Mouse (Mus musculus): ENCODE results near the gene Akt3. TPM values are rescaled to one million over a fixed set of nuclear protein-coding genes. Genes with fewer than 3 reads are reported as not detected.
A peak's percentile ranks its signal among the peaks of the same experiment; 100 is the strongest.

The Akt3 gene
- polyA plus RNA-seq, 1 experiment = 32.6 TPM

- peak overlapping the region; percentile 16; the same call in 1 of the 2 replicates for H3K27ac ChIP-seq (ENCODE audit: insufficient read depth, low read depth, low read length)
- peaks cover 27% of the 10 kb centered on the region for H3K4me1 ChIP-seq (ENCODE audit: control insufficient read depth, insufficient read depth, low read length)
- TF ChIP-seq POLR2A (IDR thresholded peaks at IDR 0.05; ENCODE audit: borderline replicate concordance, low read depth, low read length) (no peak), CTCF (IDR thresholded peaks at IDR 0.05; ENCODE audit: low read depth, low read length) (no peak)
- no peak overlapping the region for H3K4me3 ChIP-seq (ENCODE audit: insufficient read depth, low read length)
Observed at GRCm38 (mm10) chr1:176996166-176996565, 261.8 kb downstream of the Akt3 start.

- no peak for TF ChIP-seq POLR2A (IDR thresholded peaks at IDR 0.05; ENCODE audit: borderline replicate concordance, low read depth, low read length)
- TF ChIP-seq CTCF (IDR thresholded peaks at IDR 0.05; ENCODE audit: low read depth, low read length) = no peak
- no peak overlapping the region for H3K4me3 ChIP-seq (ENCODE audit: insufficient read depth, low read length)
- no peak overlapping the region for H3K27ac ChIP-seq (ENCODE audit: insufficient read depth, low read depth, low read length)
- peaks cover 27% of the 10 kb centered on the region for H3K4me1 ChIP-seq (ENCODE audit: control insufficient read depth, insufficient read depth, low read length)
Observed at GRCm38 (mm10) chr1:176995419-176995775, 262.6 kb downstream of the Akt3 start.

- H3K4me3 ChIP-seq (ENCODE audit: insufficient read depth, low read length) = no peak overlapping the region
- H3K27ac ChIP-seq (ENCODE audit: insufficient read depth, low read depth, low read length) = no peak overlapping the region
- H3K4me1 ChIP-seq (ENCODE audit: control insufficient read depth, insufficient read depth, low read length) = peaks cover 27% of the 10 kb centered on the region
- TF ChIP-seq CTCF (IDR thresholded peaks at IDR 0.05; ENCODE audit: low read depth, low read length) = no peak
- TF ChIP-seq POLR2A (IDR thresholded peaks at IDR 0.05; ENCODE audit: borderline replicate concordance, low read depth, low read length) = no peak
Observed at GRCm38 (mm10) chr1:176994707-176995418, 263.1 kb downstream of the Akt3 start.

GRCm38 (mm10) chr1:176994087-176994486 lies 263.9 kb downstream of the Akt3 start:
- Histone ChIP-seq H3K4me1 (ENCODE audit: control insufficient read depth, insufficient read depth, low read length) (peaks cover 27% of the 10 kb centered on the region), H3K27ac (ENCODE audit: insufficient read depth, low read depth, low read length) (no peak overlapping the region), H3K4me3 (ENCODE audit: insufficient read depth, low read length) (no peak overlapping the region)
- TF ChIP-seq CTCF (IDR thresholded peaks at IDR 0.05; ENCODE audit: low read depth, low read length) (no peak), POLR2A (IDR thresholded peaks at IDR 0.05; ENCODE audit: borderline replicate concordance, low read depth, low read length) (no peak)

GRCm38 (mm10) chr1:176993141-176994010 lies 264.6 kb downstream of the Akt3 start:
- Histone ChIP-seq H3K4me1 (ENCODE audit: control insufficient read depth, insufficient read depth, low read length) (peaks cover 27% of the 10 kb centered on the region), H3K27ac (ENCODE audit: insufficient read depth, low read depth, low read length) (no peak overlapping the region), H3K4me3 (ENCODE audit: insufficient read depth, low read length) (no peak overlapping the region)
- TF ChIP-seq POLR2A (IDR thresholded peaks at IDR 0.05; ENCODE audit: borderline replicate concordance, low read depth, low read length) (no peak), CTCF (IDR thresholded peaks at IDR 0.05; ENCODE audit: low read depth, low read length) (no peak)

GRCm38 (mm10) chr1:176992517-176992916 lies 265.5 kb downstream of the Akt3 start:
- no peak overlapping the region for H3K27ac ChIP-seq (ENCODE audit: insufficient read depth, low read depth, low read length)
- H3K4me1 ChIP-seq (ENCODE audit: control insufficient read depth, insufficient read depth, low read length) = peaks cover 27% of the 10 kb centered on the region
- no peak overlapping the region for H3K4me3 ChIP-seq (ENCODE audit: insufficient read depth, low read length)
- TF ChIP-seq POLR2A (IDR thresholded peaks at IDR 0.05; ENCODE audit: borderline replicate concordance, low read depth, low read length) (no peak), CTCF (IDR thresholded peaks at IDR 0.05; ENCODE audit: low read depth, low read length) (no peak)

GRCm38 (mm10) chr1:176991473-176991872 lies 266.5 kb downstream of the Akt3 start:
- peaks cover 22% of the 10 kb centered on the region for H3K4me1 ChIP-seq (ENCODE audit: control insufficient read depth, insufficient read depth, low read length)
- no peak overlapping the region for H3K27ac ChIP-seq (ENCODE audit: insufficient read depth, low read depth, low read length)
- TF ChIP-seq CTCF (IDR thresholded peaks at IDR 0.05; ENCODE audit: low read depth, low read length) (no peak), POLR2A (IDR thresholded peaks at IDR 0.05; ENCODE audit: borderline replicate concordance, low read depth, low read length) (no peak)
- no peak overlapping the region for H3K4me3 ChIP-seq (ENCODE audit: insufficient read depth, low read length)

GRCm38 (mm10) chr1:176986990-176987740 lies 270.8 kb downstream of the Akt3 start:
- TF ChIP-seq POLR2A (IDR thresholded peaks at IDR 0.05; ENCODE audit: borderline replicate concordance, low read depth, low read length) = no peak
- no peak for TF ChIP-seq CTCF (IDR thresholded peaks at IDR 0.05; ENCODE audit: low read depth, low read length)
- no peaks in the 10 kb centered on the region for H3K4me1 ChIP-seq (ENCODE audit: control insufficient read depth, insufficient read depth, low read length)
- H3K27ac ChIP-seq (ENCODE audit: insufficient read depth, low read depth, low read length) = no peak overlapping the region
- no peak overlapping the region for H3K4me3 ChIP-seq (ENCODE audit: insufficient read depth, low read length)

- Histone ChIP-seq H3K27ac (ENCODE audit: insufficient read depth, low read depth, low read length) (no peak overlapping the region), H3K4me3 (ENCODE audit: insufficient read depth, low read length) (no peak overlapping the region), H3K4me1 (ENCODE audit: control insufficient read depth, insufficient read depth, low read length) (no peaks in the 10 kb centered on the region)
- TF ChIP-seq CTCF (IDR thresholded peaks at IDR 0.05; ENCODE audit: low read depth, low read length) = no peak
- TF ChIP-seq POLR2A (IDR thresholded peaks at IDR 0.05; ENCODE audit: borderline replicate concordance, low read depth, low read length) = no peak
Observed at GRCm38 (mm10) chr1:176986275-176986674, 271.7 kb downstream of the Akt3 start.

All from bone marrow macrophage, adult 2 months (primary cell).